Mouse (Mus musculus) erythroblast, embryonic 14.5 days (primary cell): ENCODE data around the gene Mlana.

ENCODE experiments used
- GATA1 ChIP-seq: IDR thresholded peaks from 2 replicates; pipeline ENCODE4 v1.6.1; 2012; ENCODE audit warnings: low read length, inconsistent platforms, mixed read lengths
- TAL1 ChIP-seq: IDR thresholded peaks from 3 replicates; pipeline ENCODE4 v1.6.1; 2012; ENCODE audit warnings: low read length, inconsistent platforms, mixed read lengths

DNA sequence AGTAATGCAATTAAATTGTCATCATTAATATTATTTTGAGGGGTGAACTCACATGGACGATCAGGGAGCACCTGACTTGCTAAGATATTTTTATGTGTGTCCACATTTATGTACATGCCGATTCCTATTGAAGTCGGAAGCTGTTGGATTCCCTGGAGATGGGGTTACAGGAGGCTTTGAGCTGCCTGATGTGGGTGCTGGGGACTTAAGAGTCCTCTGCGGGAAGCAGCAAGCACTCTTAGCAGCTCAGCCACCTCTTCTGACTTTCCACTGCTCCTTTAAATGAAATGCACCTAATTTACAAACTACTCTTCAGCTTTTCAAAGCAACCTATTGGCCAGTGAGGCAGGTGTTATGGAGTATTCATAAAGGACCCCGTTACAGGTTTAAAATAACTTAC lies 10.8 kb downstream of the Mlana start:
- TF ChIP-seq GATA1 (no peak), TAL1 (no peak)
